Mouse (Mus musculus): Measurements from ENCODE around the gene Gm42906. TPM values are rescaled to one million over a fixed set of nuclear protein-coding genes. Genes with fewer than 3 reads are reported as not detected.

Gm42906 gene
- polyA plus RNA-seq, 1 experiment, result not detected

DNA sequence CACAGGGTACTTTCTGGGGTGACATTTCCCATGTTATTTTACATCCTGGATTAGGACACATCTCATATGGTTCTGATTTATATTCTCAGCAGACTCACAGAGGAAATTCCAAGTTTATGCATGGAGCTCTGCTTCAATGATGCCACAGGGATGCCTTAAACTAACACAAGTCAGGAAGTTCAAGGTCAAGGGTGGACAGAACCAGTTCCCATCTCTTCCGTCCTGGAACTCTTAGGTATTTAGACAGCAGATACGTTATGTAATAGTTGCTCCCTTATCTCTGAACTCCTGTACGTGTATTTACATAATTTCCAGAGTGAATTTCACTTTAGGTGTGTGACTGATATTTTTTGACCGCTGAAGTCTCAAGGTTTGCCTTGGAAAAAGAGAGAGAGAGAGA lies 324.7 kb downstream of the Gm42906 start:
- H3ac ChIP-seq (ENCODE audit: control insufficient read depth, insufficient read length, low read depth), result no peak overlapping the region
- peaks cover 86% of the 10 kb centered on the region for H3K79me2 ChIP-seq (ENCODE audit: control insufficient read depth, insufficient read depth)
- no peak for TF ChIP-seq FOSL1 (IDR thresholded peaks at IDR 0.05; ENCODE audit: insufficient read depth, low read length, poor library complexity, severe bottlenecking)
- TF ChIP-seq USF1 (IDR thresholded peaks at IDR 0.05; ENCODE audit: low read depth), result no peak
- TF ChIP-seq MAX (IDR thresholded peaks at IDR 0.05), result no peak
- no peak for TF ChIP-seq MYOG (IDR thresholded peaks at IDR 0.05; ENCODE audit: control insufficient read depth, extremely low read depth, insufficient read length)
- no peak for TF ChIP-seq CEBPB (IDR thresholded peaks at IDR 0.05; ENCODE audit: low read depth)
- no peak for TF ChIP-seq CTCF (IDR thresholded peaks at IDR 0.05; ENCODE audit: control insufficient read depth, insufficient read depth, insufficient read length)
- TF ChIP-seq MYOD1 (IDR thresholded peaks at IDR 0.05; ENCODE audit: control insufficient read depth, insufficient read length, low read depth), result no peak
- no peak overlapping the region for H3K4me3 ChIP-seq (ENCODE audit: insufficient read depth, poor library complexity, severe bottlenecking)
- H3K79me3 ChIP-seq (ENCODE audit: low read depth), result peaks cover 13% of the 10 kb centered on the region
- no peaks in the 10 kb centered on the region for H3K27me3 ChIP-seq (ENCODE audit: control insufficient read depth, insufficient read depth, insufficient read length)
- H3K36me3 ChIP-seq (ENCODE audit: control insufficient read depth, insufficient read depth), result peaks cover 14% of the 10 kb centered on the region

- H3K79me3 ChIP-seq (ENCODE audit: low read depth), result peaks cover 16% of the 10 kb centered on the region
- no peak for TF ChIP-seq MYOD1 (IDR thresholded peaks at IDR 0.05; ENCODE audit: control insufficient read depth, insufficient read length, low read depth)
- TF ChIP-seq FOSL1 (IDR thresholded peaks at IDR 0.05; ENCODE audit: insufficient read depth, low read length, poor library complexity, severe bottlenecking), result no peak
- TF ChIP-seq CTCF (IDR thresholded peaks at IDR 0.05; ENCODE audit: control insufficient read depth, insufficient read depth, insufficient read length), result no peak
- no peak for TF ChIP-seq MAX (IDR thresholded peaks at IDR 0.05)
- TF ChIP-seq CEBPB (IDR thresholded peaks at IDR 0.05; ENCODE audit: low read depth), result no peak
- TF ChIP-seq USF1 (IDR thresholded peaks at IDR 0.05; ENCODE audit: low read depth), result no peak
- TF ChIP-seq MYOG (IDR thresholded peaks at IDR 0.05; ENCODE audit: control insufficient read depth, extremely low read depth, insufficient read length), result no peak
These were observed 325.7 kb downstream of the Gm42906 start for GRCm38 (mm10) chr5:151102262-151102661.

GRCm38 (mm10) chr5:151096012-151096411 lies 332.0 kb downstream of the Gm42906 start:
- Histone ChIP-seq H3K27me3 (ENCODE audit: control insufficient read depth, insufficient read depth, insufficient read length) (no peaks in the 10 kb centered on the region), H3ac (ENCODE audit: control insufficient read depth, insufficient read length, low read depth) (no peak overlapping the region), H3K4me3 (ENCODE audit: insufficient read depth, poor library complexity, severe bottlenecking) (no peak overlapping the region), H3K36me3 (ENCODE audit: control insufficient read depth, insufficient read depth) (peaks cover 38% of the 10 kb centered on the region), H3K79me2 (ENCODE audit: control insufficient read depth, insufficient read depth) (peaks cover 44% of the 10 kb centered on the region), H3K79me3 (ENCODE audit: low read depth) (peaks cover 7% of the 10 kb centered on the region)
- TF ChIP-seq MAX (IDR thresholded peaks at IDR 0.05) (no peak), USF1 (IDR thresholded peaks at IDR 0.05; ENCODE audit: low read depth) (no peak), CTCF (IDR thresholded peaks at IDR 0.05; ENCODE audit: control insufficient read depth, insufficient read depth, insufficient read length) (no peak), CEBPB (IDR thresholded peaks at IDR 0.05; ENCODE audit: low read depth) (no peak), FOSL1 (IDR thresholded peaks at IDR 0.05; ENCODE audit: insufficient read depth, low read length, poor library complexity, severe bottlenecking) (no peak), MYOD1 (IDR thresholded peaks at IDR 0.05; ENCODE audit: control insufficient read depth, insufficient read length, low read depth) (no peak)

More at GRCm38 (mm10) chr5:151102262-151102661, 325.7 kb downstream of the Gm42906 start:
- peaks cover 86% of the 10 kb centered on the region for H3K79me2 ChIP-seq (ENCODE audit: control insufficient read depth, insufficient read depth)
- no peak overlapping the region for H3K4me3 ChIP-seq (ENCODE audit: insufficient read depth, poor library complexity, severe bottlenecking)
- H3ac ChIP-seq (ENCODE audit: control insufficient read depth, insufficient read length, low read depth), result no peak overlapping the region
- H3K36me3 ChIP-seq (ENCODE audit: control insufficient read depth, insufficient read depth), result peaks cover 17% of the 10 kb centered on the region
- H3K27me3 ChIP-seq (ENCODE audit: control insufficient read depth, insufficient read depth, insufficient read length), result no peaks in the 10 kb centered on the region

- H3K36me3 ChIP-seq (ENCODE audit: control insufficient read depth, insufficient read depth), result peaks cover 49% of the 10 kb centered on the region
- TF ChIP-seq USF1 (IDR thresholded peaks at IDR 0.05; ENCODE audit: low read depth), result no peak
- no peak for TF ChIP-seq MYOD1 (IDR thresholded peaks at IDR 0.05; ENCODE audit: control insufficient read depth, insufficient read length, low read depth)
- TF ChIP-seq CEBPB (IDR thresholded peaks at IDR 0.05; ENCODE audit: low read depth), result no peak
- no peak for TF ChIP-seq MAX (IDR thresholded peaks at IDR 0.05)
- TF ChIP-seq CTCF (IDR thresholded peaks at IDR 0.05; ENCODE audit: control insufficient read depth, insufficient read depth, insufficient read length), result no peak
- no peak for TF ChIP-seq FOSL1 (IDR thresholded peaks at IDR 0.05; ENCODE audit: insufficient read depth, low read length, poor library complexity, severe bottlenecking)
- TF ChIP-seq MYOG (IDR thresholded peaks at IDR 0.05; ENCODE audit: control insufficient read depth, extremely low read depth, insufficient read length), result no peak
- H3K79me3 ChIP-seq (ENCODE audit: low read depth), result peaks cover 8% of the 10 kb centered on the region
- H3K27me3 ChIP-seq (ENCODE audit: control insufficient read depth, insufficient read depth, insufficient read length), result no peaks in the 10 kb centered on the region
- H3K4me3 ChIP-seq (ENCODE audit: insufficient read depth, poor library complexity, severe bottlenecking), result no peak overlapping the region
- peaks cover 16% of the 10 kb centered on the region for H3K79me2 ChIP-seq (ENCODE audit: control insufficient read depth, insufficient read depth)
- H3ac ChIP-seq (ENCODE audit: control insufficient read depth, insufficient read length, low read depth), result no peak overlapping the region
These were observed 334.9 kb downstream of the Gm42906 start for GRCm38 (mm10) chr5:151092886-151093665.

GRCm38 (mm10) chr5:151090996-151091395 lies 337.0 kb downstream of the Gm42906 start:
- no peaks in the 10 kb centered on the region for H3K79me2 ChIP-seq (ENCODE audit: control insufficient read depth, insufficient read depth)

More at GRCm38 (mm10) chr5:151090996-151091395, 337.0 kb downstream of the Gm42906 start:
- H3K79me3 ChIP-seq (ENCODE audit: low read depth), result peaks cover 5% of the 10 kb centered on the region
- no peaks in the 10 kb centered on the region for H3K27me3 ChIP-seq (ENCODE audit: control insufficient read depth, insufficient read depth, insufficient read length)
- H3ac ChIP-seq (ENCODE audit: control insufficient read depth, insufficient read length, low read depth), result no peak overlapping the region
- peaks cover 49% of the 10 kb centered on the region for H3K36me3 ChIP-seq (ENCODE audit: control insufficient read depth, insufficient read depth)
- H3K4me3 ChIP-seq (ENCODE audit: insufficient read depth, poor library complexity, severe bottlenecking), result no peak overlapping the region
- TF ChIP-seq FOSL1 (IDR thresholded peaks at IDR 0.05; ENCODE audit: insufficient read depth, low read length, poor library complexity, severe bottlenecking) (no peak), CEBPB (IDR thresholded peaks at IDR 0.05; ENCODE audit: low read depth) (no peak), MYOG (IDR thresholded peaks at IDR 0.05; ENCODE audit: control insufficient read depth, extremely low read depth, insufficient read length) (no peak), USF1 (IDR thresholded peaks at IDR 0.05; ENCODE audit: low read depth) (no peak), MAX (IDR thresholded peaks at IDR 0.05) (no peak), CTCF (IDR thresholded peaks at IDR 0.05; ENCODE audit: control insufficient read depth, insufficient read depth, insufficient read length) (no peak), MYOD1 (IDR thresholded peaks at IDR 0.05; ENCODE audit: control insufficient read depth, insufficient read length, low read depth) (no peak)

All from C2C12 (cell line).